Mouse (Mus musculus): Measurements from ENCODE around the gene Kmo.

The Kmo gene

GRCm38 (mm10) chr1:175619814-175620431, at the start of gene Kmo:
TSS of gene Kmo (plus strand) at chr1:175620381.
- no peak for DNase-seq (ENCODE audit: low spot score)

GRCm38 (mm10) chr1:175574129-175574528, 46.1 kb upstream of the Kmo start:
- DNase-seq (ENCODE audit: low spot score) = no peak

- DNase-seq (ENCODE audit: low spot score) = no peak
Observed at GRCm38 (mm10) chr1:175578425-175579096, 41.6 kb upstream of the Kmo start.

- no peak for DNase-seq (ENCODE audit: low spot score)
Observed at GRCm38 (mm10) chr1:175579598-175580235, 40.5 kb upstream of the Kmo start.

GRCm38 (mm10) chr1:175580346-175580745, 39.8 kb upstream of the Kmo start:
- no peak for DNase-seq (ENCODE audit: low spot score)

- DNase-seq (ENCODE audit: low spot score) = no peak
Observed at GRCm38 (mm10) chr1:175582799-175583198, 37.4 kb upstream of the Kmo start.

GRCm38 (mm10) chr1:175585267-175585666, 34.9 kb upstream of the Kmo start:
- no peak for DNase-seq (ENCODE audit: low spot score)

GRCm38 (mm10) chr1:175586656-175587055, 33.5 kb upstream of the Kmo start:
- no peak for DNase-seq (ENCODE audit: low spot score)

GRCm38 (mm10) chr1:175592832-175593231, 27.3 kb upstream of the Kmo start:
- no peak for DNase-seq (ENCODE audit: low spot score)

- DNase-seq (ENCODE audit: low spot score) = no peak
Observed at GRCm38 (mm10) chr1:175602231-175602630, 17.9 kb upstream of the Kmo start.

- no peak for DNase-seq (ENCODE audit: low spot score)
Observed at GRCm38 (mm10) chr1:175603390-175603789, 16.8 kb upstream of the Kmo start.

- DNase-seq (ENCODE audit: low spot score) = no peak
Observed at GRCm38 (mm10) chr1:175607308-175607707, 12.9 kb upstream of the Kmo start.

GRCm38 (mm10) chr1:175607838-175608585, 12.2 kb upstream of the Kmo start:
- DNase-seq (ENCODE audit: low spot score) = no peak

GRCm38 (mm10) chr1:175608708-175609107, 11.5 kb upstream of the Kmo start:
- DNase-seq (ENCODE audit: low spot score) = no peak

GRCm38 (mm10) chr1:175614992-175615391, 5.2 kb upstream of the Kmo start:
- no peak for DNase-seq (ENCODE audit: low spot score)

GRCm38 (mm10) chr1:175623656-175624055, 3.5 kb downstream of the Kmo start:
- DNase-seq (ENCODE audit: low spot score) = no peak

- DNase-seq (ENCODE audit: low spot score) = peak; percentile 76
Observed at GRCm38 (mm10) chr1:175625257-175625879, 5.2 kb downstream of the Kmo start, which contains the start of gene Fh1. TSS of gene Fh1 (minus strand) at chr1:175625635.

- no peak for DNase-seq (ENCODE audit: low spot score)
Observed at GRCm38 (mm10) chr1:175625990-175626692, 6.0 kb downstream of the Kmo start.

GRCm38 (mm10) chr1:175629248-175629647, 9.1 kb downstream of the Kmo start:
- no peak for DNase-seq (ENCODE audit: low spot score)

GRCm38 (mm10) chr1:175630345-175630744, 10.2 kb downstream of the Kmo start:
- DNase-seq (ENCODE audit: low spot score) = no peak

GRCm38 (mm10) chr1:175631080-175631479, 10.9 kb downstream of the Kmo start:
- DNase-seq (ENCODE audit: low spot score) = no peak

Data from urinary bladder, postnatal 10 days (tissue).